Mouse (Mus musculus): ENCODE results near the gene Rad51b. TPM values are rescaled to one million over a fixed set of nuclear protein-coding genes. Genes with fewer than 3 reads are reported as not detected.

The Rad51b gene
- polyA plus RNA-seq, 1 experiment from 2014 or later, result 8.0 TPM

DNA sequence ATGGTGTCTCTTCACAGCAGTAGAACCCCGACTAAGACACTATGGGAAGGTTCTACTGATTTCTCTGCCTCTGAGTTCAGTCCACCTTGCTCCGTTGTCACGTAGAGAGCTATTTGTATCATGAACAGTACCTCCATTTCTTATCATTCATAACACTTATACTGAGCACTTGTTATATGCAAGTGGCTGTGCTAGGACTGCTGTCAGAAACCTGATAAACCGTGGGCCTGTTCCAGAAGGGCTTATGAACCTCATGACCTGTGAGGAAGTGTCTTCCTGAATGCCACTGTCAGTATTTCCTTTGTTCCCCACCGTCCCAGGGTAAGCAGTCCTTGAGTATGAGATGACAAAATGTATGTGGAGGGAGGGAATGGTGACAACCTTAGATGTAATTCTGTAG is 181.7 kb downstream of the Rad51b start:
- ATAC-seq (replicated peaks; ENCODE audit: low FRiP score), result no peak
- no peak overlapping the region for H3K9ac ChIP-seq (ENCODE audit: low read length)
- H3K9me3 ChIP-seq (ENCODE audit: control insufficient read depth, low read length), result no peaks in the 10 kb centered on the region
- no peaks in the 10 kb centered on the region for H3K4me1 ChIP-seq (replicated peaks; ENCODE audit: control insufficient read depth, insufficient read depth, low read length)
- H3K27me3 ChIP-seq (ENCODE audit: control insufficient read depth, insufficient read depth, low read length), result no peaks in the 10 kb centered on the region
- DNase-seq (ENCODE audit: low spot score), result no peak
- H3K27ac ChIP-seq (ENCODE audit: low read depth, low read length), result no peak overlapping the region
- no peaks in the 10 kb centered on the region for H3K36me3 ChIP-seq (ENCODE audit: control insufficient read depth, insufficient read depth, low read length)
- no peak overlapping the region for H3K4me3 ChIP-seq (ENCODE audit: low read depth, low read length)
- H3K4me2 ChIP-seq (ENCODE audit: low read depth, low read length, severe bottlenecking), result no peak overlapping the region
- WGBS, result 88% methylated on average over 5 of the region's 5 CpGs

DNA sequence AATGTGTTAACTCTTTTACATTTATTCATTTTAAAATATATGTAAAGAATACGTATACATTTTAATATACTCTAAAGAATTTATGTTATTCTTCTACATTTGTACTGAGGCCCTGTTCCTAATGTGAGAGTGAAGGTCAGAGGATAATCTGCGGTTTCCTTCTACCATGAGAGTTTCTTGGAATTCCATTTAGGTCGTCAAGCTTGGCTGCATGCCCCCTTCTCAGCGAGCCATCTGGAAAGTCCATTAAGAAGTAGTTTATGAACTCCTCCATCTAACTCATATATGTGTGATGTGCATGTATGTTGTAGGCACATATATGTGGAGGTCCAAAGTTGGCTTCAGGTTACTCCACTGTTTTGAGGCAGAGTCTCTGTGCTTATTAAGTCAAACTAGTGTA is 188.4 kb downstream of the Rad51b start:
- H3K4me1 ChIP-seq (replicated peaks; ENCODE audit: control insufficient read depth, insufficient read depth, low read length), result no peaks in the 10 kb centered on the region
- DNase-seq (ENCODE audit: low spot score) (no peak), ATAC-seq (replicated peaks; ENCODE audit: low FRiP score) (no peak)
- 91% methylated on average over 4 of the region's 4 CpGs for WGBS
- no peak overlapping the region for H3K4me2 ChIP-seq (ENCODE audit: low read depth, low read length, severe bottlenecking)
- H3K27ac ChIP-seq (ENCODE audit: low read depth, low read length), result no peak overlapping the region
- no peaks in the 10 kb centered on the region for H3K36me3 ChIP-seq (ENCODE audit: control insufficient read depth, insufficient read depth, low read length)
- no peaks in the 10 kb centered on the region; the same call in 1 of the 2 replicates for H3K9me3 ChIP-seq (ENCODE audit: control insufficient read depth, low read length)
- H3K27me3 ChIP-seq (ENCODE audit: control insufficient read depth, insufficient read depth, low read length), result no peaks in the 10 kb centered on the region
- H3K9ac ChIP-seq (ENCODE audit: low read length), result no peak overlapping the region
- H3K4me3 ChIP-seq (ENCODE audit: low read depth, low read length), result no peak overlapping the region

DNA sequence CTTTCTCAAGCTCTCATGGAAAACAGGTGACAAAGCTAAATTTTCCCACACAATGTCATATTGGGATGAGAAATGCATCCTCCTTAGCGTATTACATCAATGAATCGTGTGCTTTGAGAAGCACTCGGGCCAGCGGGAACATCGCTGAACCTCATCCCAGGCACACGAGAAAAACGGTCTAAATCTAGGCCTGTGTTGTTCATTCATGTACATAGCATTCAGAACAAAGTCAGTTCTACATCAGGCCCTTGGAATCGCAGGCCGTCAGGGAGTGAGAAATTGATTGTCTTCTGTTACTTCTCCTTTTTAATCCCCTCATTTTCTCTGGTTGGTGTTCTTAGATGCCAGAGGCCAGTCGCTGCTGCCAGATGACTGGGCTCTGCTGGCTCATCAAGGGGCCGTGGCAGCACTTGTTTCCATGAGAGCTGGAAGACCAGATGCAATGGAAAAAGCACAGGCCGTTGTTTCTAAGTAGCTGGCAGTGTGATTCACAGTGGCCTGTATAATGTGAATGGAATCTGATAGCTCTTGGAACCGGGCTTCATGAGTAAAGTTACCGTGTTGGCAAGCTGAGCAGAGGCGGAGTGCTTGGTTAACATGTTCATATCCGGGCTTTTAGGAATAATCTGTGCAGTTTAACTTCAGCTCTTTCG is 191.6 kb downstream of the Rad51b start:
- Histone ChIP-seq H3K4me1 (replicated peaks; ENCODE audit: control insufficient read depth, insufficient read depth, low read length) (no peaks in the 10 kb centered on the region), H3K27ac (ENCODE audit: low read depth, low read length) (no peak overlapping the region), H3K9ac (ENCODE audit: low read length) (no peak overlapping the region), H3K4me2 (ENCODE audit: low read depth, low read length, severe bottlenecking) (no peak overlapping the region), H3K4me3 (ENCODE audit: low read depth, low read length) (no peak overlapping the region), H3K9me3 (ENCODE audit: control insufficient read depth, low read length) (no peaks in the 10 kb centered on the region; the same call in 1 of the 2 replicates), H3K27me3 (ENCODE audit: control insufficient read depth, insufficient read depth, low read length) (no peaks in the 10 kb centered on the region), H3K36me3 (ENCODE audit: control insufficient read depth, insufficient read depth, low read length) (no peaks in the 10 kb centered on the region)
- 88% methylated on average over 17 of the region's 17 CpGs for WGBS
- ATAC-seq (replicated peaks; ENCODE audit: low FRiP score), result no peak
- DNase-seq (ENCODE audit: low spot score), result no peak

DNA sequence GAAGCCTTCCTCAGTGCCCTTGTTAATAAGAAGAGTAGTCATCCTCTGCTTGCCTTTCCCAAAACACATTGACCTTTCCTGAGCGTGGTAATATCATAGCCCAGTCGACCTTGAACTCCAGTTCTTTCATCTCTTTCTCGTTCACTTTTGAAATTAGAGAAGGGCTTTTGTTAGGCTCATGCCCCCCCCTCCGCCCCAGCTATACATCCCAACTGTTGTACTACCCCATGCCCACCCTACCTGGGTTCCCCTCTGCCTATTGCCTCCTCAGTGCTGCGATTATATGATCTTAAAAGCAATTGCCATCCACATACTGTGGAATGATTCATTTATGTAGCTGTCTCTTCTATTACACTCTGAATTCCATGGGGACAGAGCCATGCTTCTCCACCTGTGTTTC is 193.5 kb downstream of the Rad51b start:
- no peak overlapping the region for H3K4me3 ChIP-seq (ENCODE audit: low read depth, low read length)
- DNase-seq (ENCODE audit: low spot score) (no peak), ATAC-seq (replicated peaks; ENCODE audit: low FRiP score) (no peak)
- H3K9ac ChIP-seq (ENCODE audit: low read length), result no peak overlapping the region
- no peaks in the 10 kb centered on the region for H3K4me1 ChIP-seq (replicated peaks; ENCODE audit: control insufficient read depth, insufficient read depth, low read length)
- H3K36me3 ChIP-seq (ENCODE audit: control insufficient read depth, insufficient read depth, low read length), result no peaks in the 10 kb centered on the region
- 75% methylated on average over 5 of the region's 5 CpGs for WGBS
- H3K9me3 ChIP-seq (ENCODE audit: control insufficient read depth, low read length), result no peaks in the 10 kb centered on the region; the same call in 1 of the 2 replicates
- no peak overlapping the region for H3K27ac ChIP-seq (ENCODE audit: low read depth, low read length)
- H3K27me3 ChIP-seq (ENCODE audit: control insufficient read depth, insufficient read depth, low read length), result no peaks in the 10 kb centered on the region
- no peak overlapping the region for H3K4me2 ChIP-seq (ENCODE audit: low read depth, low read length, severe bottlenecking)

DNA sequence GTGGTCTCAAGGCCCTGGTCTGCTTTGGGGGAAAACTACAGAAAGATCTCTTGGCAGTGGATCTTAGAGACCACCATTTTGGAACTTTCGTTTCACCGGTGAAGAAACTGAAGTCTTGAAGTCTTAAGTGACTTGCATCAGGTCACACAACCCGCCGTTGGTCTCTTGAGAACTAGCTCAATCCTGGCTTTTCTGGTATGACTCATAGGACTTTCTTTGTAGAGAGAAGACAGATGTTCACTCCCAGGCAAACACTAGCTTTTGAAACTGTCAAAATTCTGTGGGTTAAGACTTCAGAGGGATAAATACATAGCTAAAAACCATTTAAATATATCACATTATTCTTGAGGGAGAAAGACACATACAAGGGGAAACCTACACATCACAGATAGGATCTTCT is 195.1 kb downstream of the Rad51b start:
- Histone ChIP-seq H3K27ac (ENCODE audit: low read depth, low read length) (no peak overlapping the region), H3K4me3 (ENCODE audit: low read depth, low read length) (no peak overlapping the region), H3K9me3 (ENCODE audit: control insufficient read depth, low read length) (no peaks in the 10 kb centered on the region; the same call in 1 of the 2 replicates), H3K9ac (ENCODE audit: low read length) (no peak overlapping the region), H3K4me2 (ENCODE audit: low read depth, low read length, severe bottlenecking) (no peak overlapping the region), H3K4me1 (replicated peaks; ENCODE audit: control insufficient read depth, insufficient read depth, low read length) (no peaks in the 10 kb centered on the region), H3K27me3 (ENCODE audit: control insufficient read depth, insufficient read depth, low read length) (no peaks in the 10 kb centered on the region), H3K36me3 (ENCODE audit: control insufficient read depth, insufficient read depth, low read length) (no peaks in the 10 kb centered on the region)
- DNase-seq (ENCODE audit: low spot score), result no peak
- WGBS, result 98% methylated on average over 4 of the region's 4 CpGs
- ATAC-seq (replicated peaks; ENCODE audit: low FRiP score), result no peak

DNA sequence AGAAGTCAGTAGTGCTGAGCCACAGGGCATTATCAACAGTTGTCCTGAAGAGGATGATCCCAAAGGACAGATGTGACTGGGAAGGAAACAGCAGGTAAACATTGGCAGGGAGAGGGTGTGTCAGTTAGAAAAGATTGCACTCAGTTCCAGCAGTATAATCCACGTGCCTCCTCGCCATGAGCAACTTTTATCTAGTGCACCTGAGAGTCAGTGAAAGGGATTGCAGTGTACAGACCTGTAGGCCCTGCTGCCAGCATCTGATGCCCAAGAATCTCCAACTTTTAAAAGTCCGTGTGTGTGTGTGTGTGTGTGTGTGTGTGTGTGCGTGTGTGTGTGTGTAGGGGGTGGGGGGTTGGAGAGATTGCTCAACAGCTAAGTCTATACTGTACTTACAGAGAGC is 195.5 kb downstream of the Rad51b start:
- no peak overlapping the region for H3K4me3 ChIP-seq (ENCODE audit: low read depth, low read length)
- DNase-seq (ENCODE audit: low spot score) (no peak), ATAC-seq (replicated peaks; ENCODE audit: low FRiP score) (no peak)
- H3K9ac ChIP-seq (ENCODE audit: low read length), result no peak overlapping the region
- H3K4me2 ChIP-seq (ENCODE audit: low read depth, low read length, severe bottlenecking), result no peak overlapping the region
- WGBS, result 93% methylated on average over 4 of the region's 4 CpGs
- H3K27ac ChIP-seq (ENCODE audit: low read depth, low read length), result no peak overlapping the region
- no peaks in the 10 kb centered on the region for H3K4me1 ChIP-seq (replicated peaks; ENCODE audit: control insufficient read depth, insufficient read depth, low read length)
- no peaks in the 10 kb centered on the region for H3K27me3 ChIP-seq (ENCODE audit: control insufficient read depth, insufficient read depth, low read length)
- H3K36me3 ChIP-seq (ENCODE audit: control insufficient read depth, insufficient read depth, low read length), result no peaks in the 10 kb centered on the region
- H3K9me3 ChIP-seq (ENCODE audit: control insufficient read depth, low read length), result no peaks in the 10 kb centered on the region; the same call in 1 of the 2 replicates

DNA sequence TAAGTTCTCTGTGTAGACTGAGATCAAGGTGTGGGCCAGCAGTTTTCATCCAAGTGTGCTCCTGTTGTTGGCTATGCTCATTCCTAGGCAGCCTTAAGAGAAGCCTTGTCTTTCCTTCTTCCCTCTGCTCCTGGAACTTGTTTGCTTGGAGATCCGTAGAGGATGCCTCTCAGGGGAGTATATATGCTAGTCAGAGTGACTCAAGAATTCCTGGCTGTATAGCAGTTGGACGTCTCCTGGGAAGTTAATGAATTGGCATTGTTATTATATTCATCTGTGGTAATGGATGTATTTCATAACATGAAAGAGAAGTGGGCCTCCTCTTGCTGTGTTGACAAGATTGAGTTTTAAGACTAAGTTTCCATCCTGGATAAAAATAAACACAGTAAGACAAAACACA is 196.4 kb downstream of the Rad51b start:
- no peak overlapping the region for H3K4me2 ChIP-seq (ENCODE audit: low read depth, low read length, severe bottlenecking)
- H3K4me1 ChIP-seq (replicated peaks; ENCODE audit: control insufficient read depth, insufficient read depth, low read length), result no peaks in the 10 kb centered on the region
- ATAC-seq (replicated peaks; ENCODE audit: low FRiP score) (no peak), DNase-seq (ENCODE audit: low spot score) (no peak)
- H3K36me3 ChIP-seq (ENCODE audit: control insufficient read depth, insufficient read depth, low read length), result no peaks in the 10 kb centered on the region
- H3K27ac ChIP-seq (ENCODE audit: low read depth, low read length), result no peak overlapping the region
- H3K4me3 ChIP-seq (ENCODE audit: low read depth, low read length), result no peak overlapping the region
- WGBS, result 87% methylated on average over 2 of the region's 2 CpGs
- no peaks in the 10 kb centered on the region for H3K27me3 ChIP-seq (ENCODE audit: control insufficient read depth, insufficient read depth, low read length)
- no peak overlapping the region for H3K9ac ChIP-seq (ENCODE audit: low read length)
- H3K9me3 ChIP-seq (ENCODE audit: control insufficient read depth, low read length), result no peaks in the 10 kb centered on the region

DNA sequence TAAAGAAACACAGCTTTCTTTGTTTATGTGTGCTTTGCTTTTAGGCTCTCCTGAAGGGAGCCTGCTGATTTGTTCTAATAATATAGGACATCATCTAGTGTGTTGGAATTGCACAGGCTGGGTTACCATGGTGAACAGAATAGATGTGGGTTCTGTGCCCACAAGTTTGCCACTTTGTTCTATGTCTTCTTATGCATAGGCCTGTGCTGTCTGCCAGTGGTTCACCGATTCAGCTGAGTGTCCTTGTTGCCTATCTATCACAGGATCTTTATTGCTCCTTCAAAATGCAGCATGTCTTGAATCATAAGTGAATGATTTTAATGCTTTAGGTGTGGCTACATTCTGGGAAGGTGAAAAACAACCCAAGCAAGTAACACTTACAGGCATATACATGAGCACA is 201.2 kb downstream of the Rad51b start:
- Histone ChIP-seq H3K4me2 (ENCODE audit: low read depth, low read length, severe bottlenecking) (no peak overlapping the region), H3K27me3 (ENCODE audit: control insufficient read depth, insufficient read depth, low read length) (no peaks in the 10 kb centered on the region), H3K27ac (ENCODE audit: low read depth, low read length) (no peak overlapping the region), H3K36me3 (ENCODE audit: control insufficient read depth, insufficient read depth, low read length) (no peaks in the 10 kb centered on the region), H3K4me3 (ENCODE audit: low read depth, low read length) (no peak overlapping the region), H3K9me3 (ENCODE audit: control insufficient read depth, low read length) (peaks cover 3% of the 10 kb centered on the region; the same call in 1 of the 2 replicates), H3K9ac (ENCODE audit: low read length) (no peak overlapping the region), H3K4me1 (replicated peaks; ENCODE audit: control insufficient read depth, insufficient read depth, low read length) (peaks cover 1% of the 10 kb centered on the region; the same call in 1 of the 2 replicates)
- DNase-seq (ENCODE audit: low spot score), result no peak
- no peak for ATAC-seq (replicated peaks; ENCODE audit: low FRiP score)
- 88% methylated on average over 1 of the region's 1 CpGs for WGBS

DNA sequence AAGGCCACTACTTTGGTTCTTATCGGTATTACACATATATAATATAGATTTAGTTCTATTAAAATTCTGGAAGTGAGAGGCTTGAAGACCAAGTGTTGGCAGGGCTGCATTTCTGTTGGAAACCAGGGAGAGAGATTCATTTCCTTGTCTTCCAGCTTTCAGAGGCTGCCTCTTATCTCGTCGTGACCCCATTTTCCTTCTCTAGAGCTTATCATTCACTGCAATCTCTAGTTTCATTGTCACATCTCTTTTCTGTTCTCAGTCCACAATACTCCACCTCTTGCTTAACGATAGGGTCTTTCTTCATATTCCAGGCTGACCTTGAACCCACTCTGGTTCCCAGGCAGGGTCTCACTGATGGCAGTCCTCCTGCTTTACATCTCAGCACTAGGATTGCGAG is 202.7 kb downstream of the Rad51b start:
- WGBS, result 91% methylated on average over 5 of the region's 5 CpGs
- H3K27me3 ChIP-seq (ENCODE audit: control insufficient read depth, insufficient read depth, low read length), result no peaks in the 10 kb centered on the region
- H3K9me3 ChIP-seq (ENCODE audit: control insufficient read depth, low read length), result peaks cover 3% of the 10 kb centered on the region; the same call in 1 of the 2 replicates
- ATAC-seq (replicated peaks; ENCODE audit: low FRiP score) (no peak), DNase-seq (ENCODE audit: low spot score) (no peak)
- H3K4me2 ChIP-seq (ENCODE audit: low read depth, low read length, severe bottlenecking), result no peak overlapping the region
- H3K27ac ChIP-seq (ENCODE audit: low read depth, low read length), result no peak overlapping the region
- no peak overlapping the region for H3K4me3 ChIP-seq (ENCODE audit: low read depth, low read length)
- H3K4me1 ChIP-seq (replicated peaks; ENCODE audit: control insufficient read depth, insufficient read depth, low read length), result peaks cover 5% of the 10 kb centered on the region; the same call in 1 of the 2 replicates
- no peaks in the 10 kb centered on the region for H3K36me3 ChIP-seq (ENCODE audit: control insufficient read depth, insufficient read depth, low read length)
- no peak overlapping the region for H3K9ac ChIP-seq (ENCODE audit: low read length)
